Mouse (Mus musculus): ENCODE measurements around the gene Slc25a21.

The Slc25a21 gene

GRCm38 (mm10) chr12:56717971-56718706 lies 479.1 kb downstream of the Slc25a21 start:
- DNase-seq, result no peak

- DNase-seq, result no peak
Measured at GRCm38 (mm10) chr12:56701004-56701403, 496.3 kb downstream of the Slc25a21 start.

GRCm38 (mm10) chr12:56699915-56700900 lies 497.1 kb downstream of the Slc25a21 start:
- no peak for DNase-seq

- no peak for DNase-seq
Measured at GRCm38 (mm10) chr12:56699351-56699750, 497.9 kb downstream of the Slc25a21 start.

- DNase-seq, result no peak
Measured at GRCm38 (mm10) chr12:56698191-56698980, 498.9 kb downstream of the Slc25a21 start.

GRCm38 (mm10) chr12:56697785-56698184 lies 499.5 kb downstream of the Slc25a21 start:
- DNase-seq, result no peak

GRCm38 (mm10) chr12:56697011-56697740 lies 500.1 kb downstream of the Slc25a21 start:
- no peak for DNase-seq

- no peak for DNase-seq
Measured at GRCm38 (mm10) chr12:56696174-56697010, 500.9 kb downstream of the Slc25a21 start.

GRCm38 (mm10) chr12:56695358-56696173 lies 501.7 kb downstream of the Slc25a21 start:
- peak; percentile 72 for DNase-seq

GRCm38 (mm10) chr12:56694936-56695335 lies 502.3 kb downstream of the Slc25a21 start:
- no peak for DNase-seq

- no peak for DNase-seq
Measured at GRCm38 (mm10) chr12:56694361-56694760, 502.9 kb downstream of the Slc25a21 start.

GRCm38 (mm10) chr12:56693411-56694098 lies 503.7 kb downstream of the Slc25a21 start:
- DNase-seq, result no peak

- DNase-seq, result no peak
Measured at GRCm38 (mm10) chr12:56692536-56692935, 504.7 kb downstream of the Slc25a21 start.

- DNase-seq, result no peak
Measured at GRCm38 (mm10) chr12:56691427-56692079, 505.7 kb downstream of the Slc25a21 start, which contains the start of gene Pax9. Gene Pax9, plus strand, starts transcription at chr12:56691767.

- DNase-seq, result no peak
Measured at GRCm38 (mm10) chr12:56691001-56691400, 506.3 kb downstream of the Slc25a21 start.

GRCm38 (mm10) chr12:56690366-56690765 lies 506.9 kb downstream of the Slc25a21 start:
- DNase-seq, result no peak

GRCm38 (mm10) chr12:56689736-56690135 lies 507.5 kb downstream of the Slc25a21 start:
- no peak for DNase-seq

- DNase-seq, result no peak
Measured at GRCm38 (mm10) chr12:56689331-56689730, 507.9 kb downstream of the Slc25a21 start.

- no peak for DNase-seq
Measured at GRCm38 (mm10) chr12:56688920-56689319, 508.4 kb downstream of the Slc25a21 start.
